Mouse (Mus musculus) cortical plate, adult 2 months (tissue): ENCODE data around the gene Eml2.

Experiments used
- CTCF ChIP-seq: fragments of 200-500 bp; IDR thresholded peaks from 2 replicates; pipeline ENCODE4 v1.5.1; 2011; ENCODE audit warnings: mild to moderate bottlenecking, control low read depth, low read length; ENCODE audit not compliant: insufficient read depth; ENCODE audit errors: extremely low read depth
- POLR2A ChIP-seq: fragments of 200-500 bp; IDR thresholded peaks from 2 replicates; pipeline ENCODE4 v1.6.1; 2011; ENCODE audit warnings: mild to moderate bottlenecking, low read length, control low read depth; ENCODE audit not compliant: insufficient read depth; ENCODE audit errors: extremely low read depth

GRCm38 (mm10) chr7:19245083-19245482 is 68.9 kb downstream of the Eml2 start:
- TF ChIP-seq POLR2A, result no peak
- TF ChIP-seq CTCF, result no peak
